Mouse (Mus musculus) ES-Bruce4 (cell line): ENCODE data around the gene Slc16a7. TPM values are rescaled to one million over a fixed set of nuclear protein-coding genes. Genes with fewer than 3 reads are reported as not detected.

Source experiments
- H3K27ac ChIP-seq: 2 replicates; pipeline ENCODE4 v1.5.1; 2012; ENCODE audit warnings: low read length, inconsistent platforms; ENCODE audit not compliant: insufficient read depth
- H3K27me3 ChIP-seq: 2 replicates; pipeline ENCODE4 v1.6.1; 2012; ENCODE audit warnings: mild to moderate bottlenecking, low read length, inconsistent platforms; ENCODE audit not compliant: control insufficient read depth, poor library complexity, insufficient read depth, severe bottlenecking
- H3K36me3 ChIP-seq: 2 replicates; pipeline ENCODE4 v1.6.1; 2012; ENCODE audit warnings: inconsistent platforms, mild to moderate bottlenecking, low read length, moderate library complexity; ENCODE audit not compliant: control insufficient read depth, poor library complexity, insufficient read depth, severe bottlenecking
- H3K4me1 ChIP-seq: one replicate; pipeline ENCODE4 v1.8.1; 2011; ENCODE audit warnings: low read length; ENCODE audit not compliant: control insufficient read depth, insufficient read depth
- H3K4me3 ChIP-seq: 2 replicates; pipeline ENCODE4 v1.5.1; 2011; ENCODE audit warnings: low read depth, mild to moderate bottlenecking, low read length
- H3K9ac ChIP-seq: 2 replicates; pipeline ENCODE4 v1.6.1; 2012; ENCODE audit warnings: low read depth, mild to moderate bottlenecking, inconsistent platforms; ENCODE audit not compliant: poor library complexity, severe bottlenecking
- H3K9me3 ChIP-seq: replicated peaks from 2 replicates; pipeline ENCODE4 v1.6.1; 2012; ENCODE audit warnings: mild to moderate bottlenecking, low read length, inconsistent platforms; ENCODE audit not compliant: control insufficient read depth, poor library complexity, insufficient read depth, severe bottlenecking
- CTCF ChIP-seq: IDR thresholded peaks from one replicate; pipeline ENCODE4 v1.8.1; 2011; ENCODE audit warnings: low read depth, low read length
- EP300 ChIP-seq: IDR thresholded peaks from 2 replicates; pipeline ENCODE4 v1.6.1; 2011; ENCODE audit warnings: low read depth, low read length; ENCODE audit not compliant: insufficient read depth
- POLR2A ChIP-seq: IDR thresholded peaks from one replicate; pipeline ENCODE4 v1.8.1; 2011; ENCODE audit warnings: low read length; ENCODE audit not compliant: insufficient read depth
- polyA plus RNA-seq: library from polyadenylated mRNA; stranded (reverse); fragments of >200 nt; gene quantifications from 2 replicates; pipeline ENCODE4 v1.2.4, GENCODE M21; 2011; ENCODE audit warnings: low read depth; ENCODE audit not compliant: missing spikeins, insufficient read depth, insufficient read length

Slc16a7 gene
- polyA plus RNA-seq, 1 experiment = 0.21 TPM

DNA sequence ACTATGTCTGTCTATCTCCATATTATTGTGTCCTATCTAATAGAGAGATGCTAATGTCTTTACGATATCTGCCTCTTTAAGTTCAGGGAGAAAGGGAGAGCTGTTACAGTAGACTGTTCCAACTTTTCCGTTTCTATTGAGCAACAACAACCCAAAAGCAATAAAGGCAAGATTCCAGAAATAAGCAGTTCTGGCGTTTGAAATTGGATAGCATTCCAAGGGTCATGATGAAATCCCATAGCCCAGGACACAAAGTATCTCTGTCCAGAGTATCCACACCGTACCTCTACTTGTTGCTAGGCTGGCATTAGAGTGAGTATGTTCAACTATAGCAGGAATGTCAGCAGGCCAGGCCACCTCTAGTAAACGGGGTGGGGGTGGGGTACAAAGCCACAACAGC is 13.7 kb downstream of the Slc16a7 start:
- H3K9ac ChIP-seq = no peak overlapping the region
- no peak overlapping the region for H3K4me3 ChIP-seq
- no peaks in the 10 kb centered on the region for H3K9me3 ChIP-seq
- H3K27ac ChIP-seq = no peak overlapping the region
- TF ChIP-seq POLR2A (no peak), EP300 (no peak), CTCF (no peak)
- H3K27me3 ChIP-seq = no peaks in the 10 kb centered on the region
- no peaks in the 10 kb centered on the region for H3K36me3 ChIP-seq
- H3K4me1 ChIP-seq = no peaks in the 10 kb centered on the region

GRCm38 (mm10) chr10:125372666-125373065 is 16.6 kb downstream of the Slc16a7 start:
- Histone ChIP-seq H3K27me3 (no peaks in the 10 kb centered on the region), H3K9me3 (no peaks in the 10 kb centered on the region), H3K9ac (no peak overlapping the region), H3K36me3 (no peaks in the 10 kb centered on the region), H3K27ac (no peak overlapping the region), H3K4me3 (no peak overlapping the region), H3K4me1 (no peaks in the 10 kb centered on the region)
- TF ChIP-seq POLR2A = no peak
- TF ChIP-seq EP300 = no peak
- no peak for TF ChIP-seq CTCF

DNA sequence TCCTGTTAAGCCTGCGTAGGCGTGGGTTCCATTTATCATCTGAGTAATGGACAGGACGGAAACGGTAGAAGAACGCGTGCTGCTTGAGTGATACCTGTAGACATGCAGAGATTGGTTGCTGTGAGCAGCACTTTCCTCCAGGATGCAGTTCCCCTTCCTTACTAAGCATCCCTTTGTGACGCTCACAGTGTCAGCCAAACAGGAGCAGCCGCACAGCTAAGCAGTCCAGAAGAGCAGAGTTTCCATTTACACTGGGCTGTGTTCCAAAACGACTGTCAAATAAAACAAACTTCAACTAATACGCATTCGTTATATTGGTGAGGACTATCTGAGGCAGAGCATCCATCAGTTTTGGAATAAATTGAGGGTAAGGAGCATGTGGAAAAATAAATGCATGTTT is 17.8 kb downstream of the Slc16a7 start:
- TF ChIP-seq CTCF = no peak
- no peak for TF ChIP-seq EP300
- no peak for TF ChIP-seq POLR2A
- Histone ChIP-seq H3K4me3 (no peak overlapping the region), H3K9ac (no peak overlapping the region)

GRCm38 (mm10) chr10:125370037-125370610 is 19.1 kb downstream of the Slc16a7 start:
- H3K27me3 ChIP-seq = no peaks in the 10 kb centered on the region
- no peaks in the 10 kb centered on the region for H3K4me1 ChIP-seq
- no peak overlapping the region for H3K4me3 ChIP-seq
- TF ChIP-seq CTCF (no peak), EP300 (no peak), POLR2A (no peak)
- H3K36me3 ChIP-seq = no peaks in the 10 kb centered on the region
- H3K9ac ChIP-seq = no peak overlapping the region
- H3K9me3 ChIP-seq = no peaks in the 10 kb centered on the region
- no peak overlapping the region for H3K27ac ChIP-seq

More for the DNA sequence above, 17.8 kb downstream of the Slc16a7 start:
- H3K27ac ChIP-seq = no peak overlapping the region
- no peaks in the 10 kb centered on the region for H3K9me3 ChIP-seq
- no peaks in the 10 kb centered on the region for H3K27me3 ChIP-seq
- no peaks in the 10 kb centered on the region for H3K4me1 ChIP-seq
- H3K36me3 ChIP-seq = no peaks in the 10 kb centered on the region

GRCm38 (mm10) chr10:125358479-125358878 is 30.8 kb downstream of the Slc16a7 start:
- H3K9ac ChIP-seq = no peak overlapping the region
- no peaks in the 10 kb centered on the region for H3K4me1 ChIP-seq
- no peaks in the 10 kb centered on the region for H3K27me3 ChIP-seq
- no peak overlapping the region for H3K27ac ChIP-seq
- H3K4me3 ChIP-seq = no peak overlapping the region
- no peaks in the 10 kb centered on the region for H3K9me3 ChIP-seq
- TF ChIP-seq POLR2A (no peak), EP300 (no peak), CTCF (no peak)
- H3K36me3 ChIP-seq = no peaks in the 10 kb centered on the region

- Histone ChIP-seq H3K36me3 (no peaks in the 10 kb centered on the region), H3K9ac (no peak overlapping the region)
Observed at GRCm38 (mm10) chr10:125352805-125353204, 36.5 kb downstream of the Slc16a7 start.

More at GRCm38 (mm10) chr10:125352805-125353204, 36.5 kb downstream of the Slc16a7 start:
- Histone ChIP-seq H3K9me3 (no peaks in the 10 kb centered on the region), H3K27me3 (no peaks in the 10 kb centered on the region), H3K27ac (no peak overlapping the region), H3K4me1 (no peaks in the 10 kb centered on the region), H3K4me3 (no peak overlapping the region)
- no peak for TF ChIP-seq CTCF
- no peak for TF ChIP-seq EP300
- TF ChIP-seq POLR2A = no peak
